Comparison of ENCODE assay signal across 25 mouse cellular contexts in the genomic region with DNA sequence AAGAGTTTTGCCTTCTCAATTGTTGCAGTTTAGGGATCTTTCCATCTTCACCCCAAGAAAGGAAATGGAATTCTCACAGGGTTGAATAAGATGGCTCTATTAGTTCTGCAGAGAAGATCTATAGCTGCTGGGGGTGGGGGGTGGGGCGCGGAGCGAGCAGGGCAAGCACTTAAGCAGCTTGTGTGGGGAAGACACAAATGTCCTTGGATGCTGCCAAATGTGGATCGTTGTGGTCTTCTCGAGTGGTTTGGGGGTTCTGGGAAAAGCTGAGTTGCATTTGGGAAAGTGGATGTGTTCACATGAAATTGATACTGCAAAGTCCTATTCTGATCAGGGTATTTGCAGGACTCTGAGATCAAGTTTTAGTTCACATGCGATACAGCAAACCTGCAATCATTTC.
"Had no signal": no experiment of that assay in that cellular context is flagged by ENCODE, and none has a peak within 500 bp of the region (broad histone marks: within the 10 kb centered on the region; RNA-seq: fewer than 3 reads in every experiment).

No protein-coding gene starts in this region.

- H3K36me3 ChIP-seq: heart, embryonic 12.5 days; hindbrain, embryonic 10.5 days; hindbrain, embryonic 12.5 days; intestine, embryonic 15.5 days; kidney, embryonic 15.5 days; limb, embryonic 12.5 days; liver, embryonic 12.5 days had no signal

- H3K27me3 ChIP-seq: heart, embryonic 12.5 days; hindbrain, embryonic 12.5 days; intestine, embryonic 15.5 days; kidney, embryonic 15.5 days; limb, embryonic 12.5 days; liver, embryonic 12.5 days had no signal

- H3K4me3 ChIP-seq: heart, embryonic 12.5 days; hindbrain, embryonic 10.5 days; hindbrain, embryonic 12.5 days; intestine, embryonic 15.5 days; kidney, embryonic 15.5 days; limb, embryonic 12.5 days; liver, embryonic 12.5 days had no signal

- H3K4me1 ChIP-seq: limb, embryonic 12.5 days had no signal

- H3K9ac ChIP-seq: heart, embryonic 12.5 days; hindbrain, embryonic 12.5 days; hindbrain, embryonic 14.5 days; intestine, embryonic 15.5 days; kidney, embryonic 15.5 days; limb, embryonic 12.5 days; liver, embryonic 12.5 days; liver, embryonic 14.5 days had no signal

- H3K9me3 ChIP-seq: hindbrain, embryonic 12.5 days; intestine, embryonic 15.5 days; kidney, embryonic 15.5 days; limb, embryonic 12.5 days; liver, embryonic 12.5 days had no signal

- DNase-seq: gastrocnemius, postnatal 14 days; gastrocnemius, postnatal 36 days; heart, adult 18-20 months; heart, postnatal 10 days; heart, postnatal 4 days; kidney, adult 18-20 months; kidney, adult 8-10 months; kidney, postnatal 14 days; kidney, postnatal 36 days; layer of hippocampus, adult 9-11 months; layer of hippocampus, postnatal 36 days; left cerebral cortex, postnatal 4 days had no signal

- H3K27ac ChIP-seq: hindbrain, embryonic 10.5 days; hindbrain, embryonic 12.5 days; hindbrain, embryonic 14.5 days; intestine, embryonic 15.5 days; kidney, embryonic 15.5 days; kidney, postnatal 0 days; limb, embryonic 12.5 days; liver, embryonic 12.5 days; liver, embryonic 14.5 days had no signal

- ATAC-seq: hindbrain, embryonic 16.5 days; inflammation-experienced regulatory T-cells, adult 6 months; intestine, embryonic 15.5 days; intestine, postnatal 0 days; liver, embryonic 12.5 days had no signal

- H3K4me2 ChIP-seq: heart, embryonic 12.5 days; hindbrain, embryonic 12.5 days; hindbrain, embryonic 14.5 days; intestine, embryonic 15.5 days; kidney, embryonic 15.5 days; limb, embryonic 12.5 days; liver, embryonic 12.5 days had no signal
